Mouse (Mus musculus): ENCODE measurements around the gene Gpr82. TPM values are rescaled to one million over a fixed set of nuclear protein-coding genes. Genes with fewer than 3 reads are reported as not detected.
A peak's percentile ranks its signal among the peaks of the same experiment; 100 is the strongest.

Gene Gpr82
- polyA plus RNA-seq (2017; shearing (Covaris generic)) = under 1 TPM in 1 of 2 experiments, not detected in 1; 0.12 TPM

- ATAC-seq = no peak
Observed at GRCm38 (mm10) chrX:13661063-13661462, at the start of gene Gpr82. Gpr82 (plus strand) TSS chrX:13661363.

GRCm38 (mm10) chrX:13612115-13612514 lies 49.0 kb upstream of the Gpr82 start:
- ATAC-seq = no peak

GRCm38 (mm10) chrX:13616726-13617125 lies 44.4 kb upstream of the Gpr82 start:
- ATAC-seq = no peak

- no peak for ATAC-seq
Observed at GRCm38 (mm10) chrX:13617294-13617693, 43.9 kb upstream of the Gpr82 start.

GRCm38 (mm10) chrX:13618476-13618875 lies 42.7 kb upstream of the Gpr82 start:
- peak; percentile 56 for ATAC-seq

- ATAC-seq = no peak
Observed at GRCm38 (mm10) chrX:13621473-13621872, 39.7 kb upstream of the Gpr82 start.

GRCm38 (mm10) chrX:13622654-13623053 lies 38.5 kb upstream of the Gpr82 start:
- peak; percentile 65 for ATAC-seq

GRCm38 (mm10) chrX:13631599-13632283 lies 29.4 kb upstream of the Gpr82 start, which contains the start of gene Gpr34:
Gpr34 (plus strand) TSS chrX:13632089.
- ATAC-seq = no peak

- no peak for ATAC-seq
Observed at GRCm38 (mm10) chrX:13636398-13636797, 24.8 kb upstream of the Gpr82 start.

GRCm38 (mm10) chrX:13638894-13639293 lies 22.3 kb upstream of the Gpr82 start:
- ATAC-seq = no peak

- no peak for ATAC-seq
Observed at GRCm38 (mm10) chrX:13651889-13652288, 9.3 kb upstream of the Gpr82 start.

- ATAC-seq = peak; percentile 67
Observed at GRCm38 (mm10) chrX:13652291-13652690, 8.9 kb upstream of the Gpr82 start.

GRCm38 (mm10) chrX:13655005-13655421 lies 6.2 kb upstream of the Gpr82 start:
- peak; percentile 24 for ATAC-seq

- ATAC-seq = peak; percentile 35
Observed at GRCm38 (mm10) chrX:13655906-13656305, 5.3 kb upstream of the Gpr82 start.

GRCm38 (mm10) chrX:13656721-13657120 lies 4.4 kb upstream of the Gpr82 start:
- peak; percentile 9 for ATAC-seq

GRCm38 (mm10) chrX:13658616-13659140 lies 2.5 kb upstream of the Gpr82 start:
- ATAC-seq = no peak

- no peak for ATAC-seq
Observed at GRCm38 (mm10) chrX:13659201-13659890, 1.8 kb upstream of the Gpr82 start.

GRCm38 (mm10) chrX:13668867-13669266 lies 7.7 kb downstream of the Gpr82 start:
- no peak for ATAC-seq

- ATAC-seq = no peak
Observed at GRCm38 (mm10) chrX:13670342-13670741, 9.2 kb downstream of the Gpr82 start.

GRCm38 (mm10) chrX:13673001-13673400 lies 11.8 kb downstream of the Gpr82 start:
- no peak for ATAC-seq

- no peak for ATAC-seq
Observed at GRCm38 (mm10) chrX:13681748-13682147, 20.6 kb downstream of the Gpr82 start.

- ATAC-seq = no peak
Observed at GRCm38 (mm10) chrX:13686589-13686988, 25.4 kb downstream of the Gpr82 start.

GRCm38 (mm10) chrX:13688356-13688755 lies 27.2 kb downstream of the Gpr82 start:
- no peak for ATAC-seq

GRCm38 (mm10) chrX:13691865-13692264 lies 30.7 kb downstream of the Gpr82 start:
- no peak for ATAC-seq

Measured in CD4-positive, CD25-positive, alpha-beta regulatory T cell, adult 4 months (primary cell).